Mouse (Mus musculus): Measurements from ENCODE around the gene Gm7697.
"Not testable (repeated sequence)": the region's sequence is repeated elsewhere in the genome, so short reads cannot be mapped to it uniquely, and the experiment has no call there.

Gene Gm7697

GRCm38 (mm10) chr8:69522876-69523275, at the start of gene Gm7697:
TSS of gene Gm7697 (minus strand) at chr8:69522976.
- not testable (repeated sequence) for DNase-seq

GRCm38 (mm10) chr8:69551249-69551648, 28.5 kb upstream of the Gm7697 start:
- not testable (repeated sequence) for DNase-seq

- not testable (repeated sequence) for DNase-seq
Measured at GRCm38 (mm10) chr8:69549556-69549955, 26.8 kb upstream of the Gm7697 start.

- DNase-seq: not testable (repeated sequence)
Measured at GRCm38 (mm10) chr8:69548114-69548513, 25.3 kb upstream of the Gm7697 start.

- not testable (repeated sequence) for DNase-seq
Measured at GRCm38 (mm10) chr8:69547208-69547607, 24.4 kb upstream of the Gm7697 start.

GRCm38 (mm10) chr8:69545020-69545419, 22.2 kb upstream of the Gm7697 start:
- DNase-seq: not testable (repeated sequence)

- peak in 1 of 2 experiments; percentile 7 for DNase-seq
Measured at GRCm38 (mm10) chr8:69544511-69544910, 21.7 kb upstream of the Gm7697 start.

GRCm38 (mm10) chr8:69543984-69544383, 21.2 kb upstream of the Gm7697 start:
- not testable (repeated sequence) for DNase-seq

- DNase-seq: not testable (repeated sequence)
Measured at GRCm38 (mm10) chr8:69540764-69541163, 18.0 kb upstream of the Gm7697 start.

GRCm38 (mm10) chr8:69540331-69540730, 17.6 kb upstream of the Gm7697 start:
- DNase-seq: not testable (repeated sequence)

- not testable (repeated sequence) for DNase-seq
Measured at GRCm38 (mm10) chr8:69474946-69475345, 47.8 kb downstream of the Gm7697 start.

- DNase-seq: not testable (repeated sequence)
Measured at GRCm38 (mm10) chr8:69453465-69453864, 69.3 kb downstream of the Gm7697 start, which contains the start of gene Gm9495. TSS of gene Gm9495 (minus strand) at chr8:69453565.

Measured in thymus, adult 18-20 months (tissue).